Mouse (Mus musculus): Measurements from ENCODE around the gene C2cd4d. TPM values are rescaled to one million over a fixed set of nuclear protein-coding genes. Genes with fewer than 3 reads are reported as not detected.

Gene C2cd4d
- polyA plus RNA-seq, 1 experiment from 2014 or later = 0.29 TPM

DNA sequence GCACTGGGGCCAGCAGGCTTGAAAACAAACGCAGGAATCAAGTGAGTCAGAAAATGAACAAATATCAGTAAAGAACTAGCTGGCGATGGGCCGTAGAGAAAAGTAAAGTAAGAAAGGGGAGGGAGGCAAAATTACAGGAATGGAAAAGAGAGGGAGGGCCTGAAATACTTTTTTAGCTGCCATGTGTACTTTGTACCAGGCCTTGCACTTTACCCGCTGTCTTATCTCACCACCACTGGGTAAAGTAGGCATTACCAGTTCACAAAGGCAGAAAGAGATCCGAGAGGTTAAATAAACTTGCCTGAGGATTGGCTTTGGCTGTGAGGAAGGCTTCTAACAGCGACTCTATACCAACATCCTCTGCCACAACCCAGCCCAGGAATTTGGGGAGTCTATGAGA is 5.3 kb downstream of the C2cd4d start:
- 47% methylated on average over 6 of the region's 6 CpGs for WGBS
- Histone ChIP-seq H3K9ac (replicated peaks; ENCODE audit: low read depth) (no peak overlapping the region), H3K4me3 (ENCODE audit: low read depth, low read length) (no peak overlapping the region), H3K27me3 (replicated peaks; ENCODE audit: insufficient read depth, low read length) (0 out of 2 replicates have a peak, but pooled peaks cover 5% of the 10 kb centered on the region), H3K4me1 (ENCODE audit: insufficient read depth, low read depth, low read length) (no peaks in the 10 kb centered on the region; the same call in 1 of the 2 replicates), H3K27ac (ENCODE audit: low read length) (no peak overlapping the region), H3K36me3 (ENCODE audit: insufficient read depth, low read length) (no peaks in the 10 kb centered on the region), H3K9me3 (ENCODE audit: low read length) (peaks cover 3% of the 10 kb centered on the region; the same call in 1 of the 2 replicates), H3K4me2 (replicated peaks; ENCODE audit: low read depth, low read length) (no peak overlapping the region)
- DNase-seq (ENCODE audit: low spot score) (no peak), ATAC-seq (no peak)
- TF ChIP-seq CTCF (IDR thresholded peaks at IDR 0.05) (no peak), EP300 (IDR thresholded peaks at IDR 0.05) (no peak)

DNA sequence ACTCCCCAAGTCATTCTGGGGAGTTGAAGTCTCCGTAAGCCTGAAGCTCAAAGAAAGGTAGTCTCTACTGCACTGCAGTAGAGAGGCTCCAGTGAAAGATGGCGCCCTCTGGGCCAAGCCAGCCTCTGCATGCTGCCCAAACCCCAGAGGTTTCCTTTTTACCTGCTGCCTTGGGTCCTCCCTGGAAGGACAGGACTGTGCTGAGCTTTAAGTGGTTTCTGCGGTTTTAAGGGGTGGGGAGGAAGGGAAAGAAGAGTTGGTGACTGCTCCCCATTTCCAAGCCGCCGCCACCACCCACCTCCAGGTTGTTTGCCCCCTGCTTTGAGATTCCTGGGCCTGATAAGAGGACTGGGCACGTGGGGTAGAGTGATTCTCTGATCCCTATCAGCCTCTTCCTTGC is 6.4 kb downstream of the C2cd4d start:
- ATAC-seq (no peak), DNase-seq (ENCODE audit: low spot score) (no peak)
- Histone ChIP-seq H3K4me1 (ENCODE audit: insufficient read depth, low read depth, low read length) (no peaks in the 10 kb centered on the region; the same call in 1 of the 2 replicates), H3K27me3 (replicated peaks; ENCODE audit: insufficient read depth, low read length) (0 out of 2 replicates have a peak, but pooled peaks cover 5% of the 10 kb centered on the region), H3K4me2 (replicated peaks; ENCODE audit: low read depth, low read length) (no peak overlapping the region), H3K4me3 (ENCODE audit: low read depth, low read length) (no peak overlapping the region), H3K36me3 (ENCODE audit: insufficient read depth, low read length) (no peaks in the 10 kb centered on the region), H3K9ac (replicated peaks; ENCODE audit: low read depth) (no peak overlapping the region), H3K9me3 (ENCODE audit: low read length) (no peaks in the 10 kb centered on the region), H3K27ac (ENCODE audit: low read length) (no peak overlapping the region)
- TF ChIP-seq CTCF (IDR thresholded peaks at IDR 0.05) = no peak
- TF ChIP-seq EP300 (IDR thresholded peaks at IDR 0.05) = no peak
- WGBS = 51% methylated on average over 6 of the region's 6 CpGs

GRCm38 (mm10) chr3:94369709-94370108 is 7.5 kb downstream of the C2cd4d start:
- H3K9ac ChIP-seq (replicated peaks; ENCODE audit: low read depth) = no peak overlapping the region
- no peaks in the 10 kb centered on the region for H3K4me1 ChIP-seq (ENCODE audit: insufficient read depth, low read depth, low read length)
- DNase-seq (ENCODE audit: low spot score) (no peak), ATAC-seq (no peak)
- TF ChIP-seq EP300 (IDR thresholded peaks at IDR 0.05) (no peak), CTCF (IDR thresholded peaks at IDR 0.05) (no peak)
- H3K4me2 ChIP-seq (replicated peaks; ENCODE audit: low read depth, low read length) = no peak overlapping the region
- H3K9me3 ChIP-seq (ENCODE audit: low read length) = no peaks in the 10 kb centered on the region
- no peaks in the 10 kb centered on the region for H3K36me3 ChIP-seq (ENCODE audit: insufficient read depth, low read length)
- WGBS = 48% methylated on average over 2 of the region's 2 CpGs
- H3K27ac ChIP-seq (ENCODE audit: low read length) = no peak overlapping the region
- H3K27me3 ChIP-seq (replicated peaks; ENCODE audit: insufficient read depth, low read length) = no peaks in the 10 kb centered on the region
- no peak overlapping the region for H3K4me3 ChIP-seq (ENCODE audit: low read depth, low read length)

DNA sequence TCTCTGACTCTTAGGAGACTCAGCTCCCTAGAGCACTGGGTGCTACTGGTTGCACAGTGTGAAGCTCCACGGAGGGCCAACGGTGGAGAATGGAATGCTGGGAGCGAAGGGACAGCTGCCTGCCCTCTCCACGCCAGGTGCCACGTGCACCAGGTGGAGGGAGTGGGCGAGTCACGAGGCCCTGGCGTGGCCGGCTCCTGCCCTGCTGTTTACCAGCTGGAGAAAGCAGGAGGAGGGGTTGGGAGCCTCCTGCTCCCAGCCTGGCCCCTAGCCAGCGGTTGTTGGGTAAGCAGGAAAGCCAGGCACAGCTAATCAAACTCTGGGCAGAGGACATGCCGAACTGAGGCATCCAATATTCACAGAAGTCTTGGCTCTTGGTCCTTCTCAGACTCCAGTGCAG is 9.4 kb downstream of the C2cd4d start:
- Histone ChIP-seq H3K4me3 (ENCODE audit: low read depth, low read length) (0 out of 2 replicates have a peak overlapping the region, but pooled peaks have one; percentile 10), H3K27me3 (replicated peaks; ENCODE audit: insufficient read depth, low read length) (no peaks in the 10 kb centered on the region), H3K9ac (replicated peaks; ENCODE audit: low read depth) (no peak overlapping the region), H3K4me1 (ENCODE audit: insufficient read depth, low read depth, low read length) (no peaks in the 10 kb centered on the region), H3K4me2 (replicated peaks; ENCODE audit: low read depth, low read length) (peak overlapping the region; percentile 46), H3K9me3 (ENCODE audit: low read length) (no peaks in the 10 kb centered on the region), H3K27ac (ENCODE audit: low read length) (no peak overlapping the region), H3K36me3 (ENCODE audit: insufficient read depth, low read length) (no peaks in the 10 kb centered on the region)
- DNase-seq (ENCODE audit: low spot score) (peak; percentile 96), ATAC-seq (peak; percentile 88)
- TF ChIP-seq CTCF (IDR thresholded peaks at IDR 0.05) (no peak), EP300 (IDR thresholded peaks at IDR 0.05) (peak; percentile 66; the same call in 1 of the 2 replicates)
- WGBS = 2% methylated on average over 11 of the region's 11 CpGs

DNA sequence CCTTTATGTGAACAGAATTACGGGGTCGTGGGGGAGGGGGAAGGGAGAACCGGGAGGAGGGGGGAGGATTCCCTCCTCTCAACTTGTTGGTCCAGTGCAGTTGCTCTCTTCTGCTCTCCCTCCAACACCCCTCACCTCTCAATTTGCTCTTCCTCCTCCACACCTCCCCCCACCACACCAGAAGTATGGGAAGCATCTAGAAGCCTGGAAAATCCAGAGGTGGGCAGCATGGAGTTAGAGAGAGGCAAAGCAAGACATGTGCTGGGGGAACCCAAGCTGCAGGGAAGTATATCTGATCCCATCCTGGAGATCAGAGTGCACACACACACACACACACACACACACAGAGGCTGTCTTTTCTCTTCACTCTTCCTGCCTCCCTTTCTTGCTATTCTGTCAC is 9.8 kb downstream of the C2cd4d start:
- no peak for ATAC-seq
- Histone ChIP-seq H3K9me3 (ENCODE audit: low read length) (no peaks in the 10 kb centered on the region), H3K36me3 (ENCODE audit: insufficient read depth, low read length) (no peaks in the 10 kb centered on the region), H3K27ac (ENCODE audit: low read length) (no peak overlapping the region), H3K4me1 (ENCODE audit: insufficient read depth, low read depth, low read length) (no peaks in the 10 kb centered on the region), H3K4me3 (ENCODE audit: low read depth, low read length) (0 out of 2 replicates have a peak overlapping the region, but pooled peaks have one; percentile 10), H3K9ac (replicated peaks; ENCODE audit: low read depth) (no peak overlapping the region), H3K27me3 (replicated peaks; ENCODE audit: insufficient read depth, low read length) (no peaks in the 10 kb centered on the region), H3K4me2 (replicated peaks; ENCODE audit: low read depth, low read length) (peak overlapping the region; percentile 46)
- TF ChIP-seq EP300 (IDR thresholded peaks at IDR 0.05) (no peak), CTCF (IDR thresholded peaks at IDR 0.05) (no peak)
- DNase-seq (ENCODE audit: low spot score) = no peak
- 6% methylated on average over 3 of the region's 3 CpGs for WGBS

DNA sequence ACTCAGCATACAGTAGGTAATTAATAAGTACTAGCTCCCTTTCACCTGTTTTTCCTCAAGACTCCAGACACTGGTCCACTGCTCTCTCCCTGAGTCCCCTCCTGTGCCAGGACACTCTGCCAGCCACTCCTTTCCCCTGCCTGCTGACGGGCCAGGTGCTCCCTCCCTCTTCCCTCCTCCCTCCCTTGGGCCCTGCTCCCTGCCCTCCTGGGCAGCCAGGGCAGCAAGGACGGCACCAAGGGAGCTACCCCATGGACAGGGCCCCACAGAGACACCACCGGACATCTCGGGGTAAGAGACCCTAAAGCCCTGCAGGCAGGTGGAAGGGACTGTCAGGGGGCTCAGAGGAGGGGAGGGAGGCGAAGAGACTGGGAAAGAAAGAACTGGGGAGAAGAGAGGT is 10.4 kb downstream of the C2cd4d start, which contains the start of gene Rorc:
Gene Rorc (plus strand): TSS at position 154 of the 400 bp plus-strand sequence.
- Histone ChIP-seq H3K36me3 (ENCODE audit: insufficient read depth, low read length) (no peaks in the 10 kb centered on the region), H3K27me3 (replicated peaks; ENCODE audit: insufficient read depth, low read length) (no peaks in the 10 kb centered on the region), H3K4me1 (ENCODE audit: insufficient read depth, low read depth, low read length) (no peaks in the 10 kb centered on the region), H3K9me3 (ENCODE audit: low read length) (no peaks in the 10 kb centered on the region), H3K27ac (ENCODE audit: low read length) (peak within 1 kb of the TSS; percentile 82), H3K9ac (replicated peaks; ENCODE audit: low read depth) (no peak within 1 kb of the TSS; the same call in 1 of the 2 replicates), H3K4me3 (ENCODE audit: low read depth, low read length) (peak within 1 kb of the TSS; percentile 25), H3K4me2 (replicated peaks; ENCODE audit: low read depth, low read length) (peak within 1 kb of the TSS; percentile 51)
- TF ChIP-seq EP300 (IDR thresholded peaks at IDR 0.05) (no peak), CTCF (IDR thresholded peaks at IDR 0.05) (no peak)
- WGBS = 15% methylated on average over 5 of the region's 5 CpGs
- DNase-seq (ENCODE audit: low spot score) (peak; percentile 82), ATAC-seq (peak; percentile 74)

All from lung, postnatal 0 days (tissue).